Mouse (Mus musculus) spleen, adult 2 months (tissue): ENCODE data around the gene Zfp335.

Experiments
- CTCF ChIP-seq: fragments of 200-500 bp; IDR thresholded peaks from 2 replicates; pipeline ENCODE4 v1.5.1; 2011; ENCODE audit warnings: mild to moderate bottlenecking, inconsistent platforms; ENCODE audit not compliant: insufficient read depth, insufficient read length, insufficient replicate concordance; ENCODE audit errors: extremely low read depth
- POLR2A ChIP-seq: fragments of 200-500 bp; IDR thresholded peaks from 2 replicates; pipeline ENCODE4 v1.6.1; 2011; ENCODE audit warnings: low read depth, low read length, inconsistent platforms

DNA sequence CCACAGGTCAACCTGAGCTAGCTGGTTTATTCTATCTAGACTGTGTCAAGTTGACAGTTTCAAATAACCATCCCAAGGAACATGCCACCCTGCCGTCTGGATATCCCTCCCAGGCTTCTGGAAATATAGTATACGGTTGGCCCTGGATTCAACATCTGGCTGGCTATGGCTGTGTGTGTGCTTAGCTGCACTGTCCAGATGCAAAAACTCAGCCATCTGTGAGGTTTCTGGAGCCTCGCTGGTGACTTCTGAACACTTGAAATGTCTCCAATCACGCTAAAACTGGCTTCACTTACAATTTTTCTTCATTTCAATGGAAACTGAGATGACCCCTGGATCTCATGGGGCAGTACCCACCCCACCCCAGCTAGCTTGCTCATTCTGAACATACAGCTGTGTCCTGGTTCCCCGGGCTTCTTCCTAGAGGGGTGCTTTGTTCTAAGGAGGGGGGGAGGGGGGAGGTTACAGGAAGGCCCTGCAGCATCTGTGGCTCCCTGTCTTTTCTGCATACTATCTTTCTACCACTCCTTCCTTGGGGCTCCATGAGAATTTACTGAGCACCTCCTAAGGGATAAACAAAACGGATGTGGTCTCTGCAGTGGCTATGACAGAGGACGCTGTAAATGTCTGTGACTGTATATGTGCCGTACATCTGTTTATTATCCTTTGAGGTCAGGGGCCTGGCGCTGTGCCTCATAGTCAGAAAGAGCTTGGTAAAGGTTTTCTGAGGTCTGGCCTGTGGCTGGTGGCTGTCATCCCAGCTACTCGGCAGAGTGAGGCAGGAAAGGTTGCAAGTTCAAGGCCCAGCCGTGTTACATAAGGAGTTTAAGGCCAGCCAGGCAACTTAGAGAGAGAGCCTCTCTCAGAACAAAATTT, 19.4 kb upstream of the Zfp335 start:
- no peak for TF ChIP-seq CTCF
- no peak for TF ChIP-seq POLR2A
